Mouse (Mus musculus): ENCODE results near the gene Snd1. TPM values are rescaled to one million over a fixed set of nuclear protein-coding genes. Genes with fewer than 3 reads are reported as not detected.

Snd1 gene
- total and polyA plus RNA-seq, 3 experiments = 83.7 to 377 (median 210) TPM

- no peak for DNase-seq (ENCODE audit: extremely low read depth)
- H3K79me2 ChIP-seq (replicated peaks; ENCODE audit: control insufficient read depth, extremely low read depth, insufficient read depth, poor library complexity, severe bottlenecking) = peaks cover 2% of the 10 kb centered on the region; the same call in 1 of the 2 replicates
- no peaks in the 10 kb centered on the region for H3K27me3 ChIP-seq (replicated peaks)
- H3K36me3 ChIP-seq (replicated peaks in 1 of 2; ENCODE audit: control insufficient read depth in 1 of 2, insufficient read depth in 1 of 2, low read length in 1 of 2) = peaks cover 20 to 66% of the 10 kb centered on the region in 2 experiments
- no peak overlapping the region for H3K4me3 ChIP-seq (replicated peaks in 1 of 3; ENCODE audit: low read depth in 2 of 3, low read length in 2 of 3, poor library complexity in 1 of 3)
- peaks cover 4 to 32% of the 10 kb centered on the region in 2 experiments for H3K4me1 ChIP-seq (ENCODE audit: control insufficient read depth in 1 of 2, insufficient read depth in 2 of 2)
- H3K9me3 ChIP-seq (replicated peaks; ENCODE audit: low read length) = no peaks in the 10 kb centered on the region
- TF ChIP-seq ZC3H11A (IDR thresholded peaks at IDR 0.05; ENCODE audit: low read depth, low read length) (no peak), SMC3 (IDR thresholded peaks at IDR 0.05; ENCODE audit: low read depth, low read length) (no peak), ZNF384 (IDR thresholded peaks at IDR 0.05; ENCODE audit: low read depth, low read length) (0 out of 2 replicates have a peak, but pooled peaks have one; percentile 39), RAD21 (IDR thresholded peaks at IDR 0.05; ENCODE audit: low read depth, low read length) (no peak), SIN3A (IDR thresholded peaks at IDR 0.05; ENCODE audit: low read length) (no peak), TBP (conservative IDR thresholded peaks at IDR 0.05; ENCODE audit: low read depth, low read length) (no peak), MEF2A (IDR thresholded peaks at IDR 0.05; ENCODE audit: borderline replicate concordance, low read depth, low read length) (peak; percentile 42; the same call in 1 of the 2 replicates), CHD2 (IDR thresholded peaks at IDR 0.05; ENCODE audit: low read length) (no peak), MAX (IDR thresholded peaks at IDR 0.05; ENCODE audit: low read length) (no peak), EP300 (IDR thresholded peaks at IDR 0.05; ENCODE audit: low read length) (peak; percentile 37; the same call in 1 of the 2 replicates), USF2 (conservative IDR thresholded peaks at IDR 0.05; ENCODE audit: low read depth, low read length) (no peak), POLR2A (IDR thresholded peaks at IDR 0.05; ENCODE audit: low read depth, low read length) (no peak), CHD1 (IDR thresholded peaks at IDR 0.05; ENCODE audit: low read depth, low read length) (no peak), RCOR1 (conservative IDR thresholded peaks at IDR 0.05; ENCODE audit: low read depth, low read length) (no peak), TCF12 (IDR thresholded peaks at IDR 0.05; ENCODE audit: low read depth, low read length) (no peak), E2F4 (IDR thresholded peaks at IDR 0.05; ENCODE audit: insufficient replicate concordance, low read depth, low read length) (no peak), MYC (IDR thresholded peaks at IDR 0.05; ENCODE audit: low read depth, low read length) (no peak), USF1 (IDR thresholded peaks at IDR 0.05; ENCODE audit: low read depth, low read length) (no peak), ETS1 (conservative IDR thresholded peaks at IDR 0.05; ENCODE audit: low read depth, low read length) (no peak), NRF1 (IDR thresholded peaks at IDR 0.05; ENCODE audit: low read depth, low read length) (no peak), POLR2AphosphoS2 (IDR thresholded peaks at IDR 0.05; ENCODE audit: low read depth, low read length) (no peak), ELF1 (IDR thresholded peaks at IDR 0.05; ENCODE audit: low read depth, low read length) (no peak), ZKSCAN1 (IDR thresholded peaks at IDR 0.05; ENCODE audit: borderline replicate concordance, low read depth, low read length) (no peak), GABPA (IDR thresholded peaks at IDR 0.05; ENCODE audit: insufficient replicate concordance, low read depth, low read length) (no peak)
- dilution Hi-C loops (cut with MboI; ENCODE audit: extremely low pct_ligation_motif_present, extremely low pct_unique_long_range_greater_than_20kb, low sequenced_read_pairs) = no loop called here
- H3K4me2 ChIP-seq (ENCODE audit: insufficient read depth, low read depth, poor library complexity, severe bottlenecking) = no peak overlapping the region; the same call in 1 of the 2 replicates
- in situ Hi-C loops (cut with MboI; ENCODE audit: low pct_ligation_motif_present, low pct_unique_long_range_greater_than_20kb, low sequenced_read_pairs) = no loop called here
- H3K27ac ChIP-seq (ENCODE audit: insufficient read depth, low read depth) = no peak overlapping the region
- H3K9ac ChIP-seq (ENCODE audit: insufficient read depth, low read depth) = no peak overlapping the region
Observed at GRCm38 (mm10) chr6:28723059-28723458, 248.1 kb downstream of the Snd1 start.
